Mouse (Mus musculus) heart, embryonic 11.5 days (tissue): ENCODE measurements at regions not wholly inside any gene's neighbourhood (a gene's known extent, or its start where the extent isn't known, plus 50 kb on each side); places are given as distances from the start of the nearest gene placed in this dataset.
"Not testable (repeated sequence)": the region's sequence is repeated elsewhere in the genome, so short reads cannot be mapped to it uniquely, and the experiment has no call there.

Source experiments
- ATAC-seq: fragments of 200-750 bp; cut with Nextera tagmentation; replicated peaks from 2 replicates; pipeline ENCODE4 v1.8.0; 2017; ENCODE audit warnings: moderate library complexity; ENCODE audit not compliant: insufficient number of reproducible peaks, low FRiP score, low TSS enrichment
- H3K27ac ChIP-seq: fragments of 300-500 bp; sonication (generic); 2 replicates; pipeline ENCODE4 v1.5.1; 2014; ENCODE audit warnings: mild to moderate bottlenecking, low read depth, low read length
- H3K27me3 ChIP-seq: fragments of 300-500 bp; sonication (generic); 2 replicates; pipeline ENCODE4 v1.6.1; 2014; ENCODE audit warnings: mild to moderate bottlenecking, low read length, mixed read lengths; ENCODE audit not compliant: control insufficient read depth, insufficient read depth
- H3K36me3 ChIP-seq: fragments of 300-500 bp; sonication (generic); 2 replicates; pipeline ENCODE4 v1.6.1; 2014; ENCODE audit warnings: mild to moderate bottlenecking, low read length, moderate library complexity, mixed read lengths; ENCODE audit not compliant: control insufficient read depth, insufficient read depth
- H3K4me1 ChIP-seq: fragments of 300-500 bp; sonication (generic); 2 replicates; pipeline ENCODE4 v1.6.1; 2014; ENCODE audit warnings: low read length; ENCODE audit not compliant: control insufficient read depth, insufficient read depth
- H3K4me2 ChIP-seq: fragments of 300-500 bp; sonication (generic); 2 replicates; pipeline ENCODE4 v1.6.1; 2014; ENCODE audit warnings: mild to moderate bottlenecking, moderate library complexity
- H3K4me3 ChIP-seq: fragments of 300-500 bp; sonication (generic); 2 replicates; pipeline ENCODE4 v1.5.1; 2014; ENCODE audit warnings: low read depth, low read length
- H3K9ac ChIP-seq: fragments of 300-500 bp; sonication (generic); 2 replicates; pipeline ENCODE4 v1.6.1; 2014; ENCODE audit warnings: mild to moderate bottlenecking, low read depth, low read length, moderate library complexity
- H3K9me3 ChIP-seq: fragments of 300-500 bp; sonication (generic); replicated peaks from 2 replicates; pipeline ENCODE4 v1.6.1; 2016; ENCODE audit warnings: low read length; ENCODE audit not compliant: control insufficient read depth
- WGBS: fragments of 180-500 bp; shearing (Covaris S2); extraction: QIAGEN DNeasy Blood & Tissue Kit; methylation state at CpG from one replicate; pipeline ENCODE4 v1.1.7; 2014; ENCODE audit not compliant: insufficient replicate concordance; 5-methylcytosine and 5-hydroxymethylcytosine counted together

GRCm38 (mm10) chr12:65371650-65372049, 146.3 kb downstream of the Wdr20rt start:
- no peaks in the 10 kb centered on the region for H3K36me3 ChIP-seq
- ATAC-seq = no peak
- 83% methylated on average over 2 of the region's 2 CpGs for WGBS
- H3K4me1 ChIP-seq = no peaks in the 10 kb centered on the region
- H3K9ac ChIP-seq = no peak overlapping the region
- H3K27me3 ChIP-seq = no peaks in the 10 kb centered on the region
- H3K27ac ChIP-seq = no peak overlapping the region
- H3K4me2 ChIP-seq = no peak overlapping the region
- no peak overlapping the region for H3K4me3 ChIP-seq
- no peaks in the 10 kb centered on the region for H3K9me3 ChIP-seq

- H3K9me3 ChIP-seq = no peaks in the 10 kb centered on the region; the same call in 1 of the 2 replicates
- no peak overlapping the region for H3K9ac ChIP-seq
- H3K27ac ChIP-seq = no peak overlapping the region
- ATAC-seq = no peak
- H3K36me3 ChIP-seq = no peaks in the 10 kb centered on the region
- WGBS = 66% methylated on average over 1 of the region's 1 CpGs
- no peaks in the 10 kb centered on the region for H3K4me1 ChIP-seq
- no peak overlapping the region for H3K4me3 ChIP-seq
- H3K27me3 ChIP-seq = no peaks in the 10 kb centered on the region
- no peak overlapping the region for H3K4me2 ChIP-seq
These were observed 154.0 kb downstream of the Wdr20rt start for GRCm38 (mm10) chr12:65379321-65379720.

- no peak overlapping the region for H3K27ac ChIP-seq
- no peaks in the 10 kb centered on the region for H3K36me3 ChIP-seq
- WGBS = 49% methylated on average over 5 of the region's 5 CpGs
- H3K9ac ChIP-seq = no peak overlapping the region
- H3K27me3 ChIP-seq = no peaks in the 10 kb centered on the region
- no peaks in the 10 kb centered on the region for H3K4me1 ChIP-seq
- no peak for ATAC-seq
- no peaks in the 10 kb centered on the region; the same call in 1 of the 2 replicates for H3K9me3 ChIP-seq
- H3K4me2 ChIP-seq = no peak overlapping the region
- H3K4me3 ChIP-seq = no peak overlapping the region
These were observed 156.9 kb downstream of the Wdr20rt start for GRCm38 (mm10) chr12:65382118-65382791.

- ATAC-seq, H3K9me3 ChIP-seq: not testable (repeated sequence)
These were observed 157.5 kb downstream of the Wdr20rt start for GRCm38 (mm10) chr12:65382796-65383195.

GRCm38 (mm10) chr12:65386005-65386645, 160.8 kb downstream of the Wdr20rt start:
- H3K4me1 ChIP-seq = no peaks in the 10 kb centered on the region
- no peak overlapping the region for H3K4me2 ChIP-seq
- no peak overlapping the region for H3K27ac ChIP-seq
- H3K9me3 ChIP-seq = no peaks in the 10 kb centered on the region; the same call in 1 of the 2 replicates
- no peak for ATAC-seq
- H3K27me3 ChIP-seq = no peaks in the 10 kb centered on the region
- H3K4me3 ChIP-seq = no peak overlapping the region
- H3K36me3 ChIP-seq = no peaks in the 10 kb centered on the region
- 67% methylated on average over 2 of the region's 2 CpGs for WGBS
- H3K9ac ChIP-seq = no peak overlapping the region

More at GRCm38 (mm10) chr12:65382796-65383195, 157.5 kb downstream of the Wdr20rt start:
- WGBS = 87% methylated on average over 11 of the region's 11 CpGs
- not testable (repeated sequence) for H3K36me3 ChIP-seq, H3K4me1 ChIP-seq, H3K27ac ChIP-seq, H3K27me3 ChIP-seq, H3K9ac ChIP-seq, H3K4me3 ChIP-seq, H3K4me2 ChIP-seq

GRCm38 (mm10) chr12:65387042-65387441, 161.7 kb downstream of the Wdr20rt start:
- Histone ChIP-seq H3K9ac (no peak overlapping the region), H3K4me1 (no peaks in the 10 kb centered on the region), H3K36me3 (no peaks in the 10 kb centered on the region), H3K4me2 (no peak overlapping the region), H3K27ac (no peak overlapping the region), H3K9me3 (no peaks in the 10 kb centered on the region; the same call in 1 of the 2 replicates), H3K4me3 (no peak overlapping the region), H3K27me3 (no peaks in the 10 kb centered on the region)
- ATAC-seq = peak; percentile 59; the same call in 1 of the 2 replicates

- Histone ChIP-seq H3K9ac (no peak overlapping the region), H3K27ac (no peak overlapping the region), H3K4me2 (no peak overlapping the region), H3K27me3 (no peaks in the 10 kb centered on the region), H3K4me3 (no peak overlapping the region), H3K9me3 (no peaks in the 10 kb centered on the region), H3K4me1 (no peaks in the 10 kb centered on the region), H3K36me3 (no peaks in the 10 kb centered on the region)
- 73% methylated on average over 2 of the region's 2 CpGs for WGBS
- ATAC-seq = no peak
These were observed 164.2 kb downstream of the Wdr20rt start for GRCm38 (mm10) chr12:65389512-65389911.

GRCm38 (mm10) chr12:65390330-65390729, 165.0 kb downstream of the Wdr20rt start:
- Histone ChIP-seq H3K4me3 (no peak overlapping the region), H3K4me2 (no peak overlapping the region), H3K27ac (no peak overlapping the region), H3K4me1 (no peaks in the 10 kb centered on the region), H3K27me3 (no peaks in the 10 kb centered on the region), H3K36me3 (no peaks in the 10 kb centered on the region), H3K9ac (no peak overlapping the region), H3K9me3 (no peaks in the 10 kb centered on the region)
- no peak for ATAC-seq
- 81% methylated on average over 6 of the region's 6 CpGs for WGBS
